Mouse (Mus musculus) midbrain, embryonic 14.5 days (tissue): Measurements from ENCODE around the gene Dpf3. TPM values are rescaled to one million over a fixed set of nuclear protein-coding genes. Genes with fewer than 3 reads are reported as not detected.
A peak's percentile ranks its signal among the peaks of the same experiment; 100 is the strongest.

Experiments used
- ATAC-seq: fragments of 200-750 bp; cut with Nextera tagmentation; 2 replicates; pipeline ENCODE4 v1.8.0; 2017; ENCODE audit warnings: moderate number of reproducible peaks, moderate library complexity; ENCODE audit not compliant: low FRiP score, low TSS enrichment
- DNase-seq: peaks from one replicate; pipeline ENCODE4 v3.0.0-alpha.2; 2015
- H3K27ac ChIP-seq: fragments of 300-500 bp; sonication (generic); replicated peaks from 2 replicates; pipeline ENCODE4 v1.5.1; 2014; ENCODE audit warnings: mild to moderate bottlenecking, low read depth, low read length, moderate library complexity
- H3K27me3 ChIP-seq: fragments of 300-500 bp; sonication (generic); 2 replicates; pipeline ENCODE4 v1.6.1; 2014; ENCODE audit warnings: low read length, control low read depth, mixed read lengths; ENCODE audit not compliant: control insufficient read depth, insufficient read depth
- H3K36me3 ChIP-seq: fragments of 300-500 bp; sonication (generic); 2 replicates; pipeline ENCODE4 v1.6.1; 2014; ENCODE audit warnings: low read length, control low read depth; ENCODE audit not compliant: control insufficient read depth, insufficient read depth
- H3K4me1 ChIP-seq: fragments of 300-500 bp; sonication (generic); 2 replicates; pipeline ENCODE4 v1.6.1; 2014; ENCODE audit warnings: mild to moderate bottlenecking, antibody characterized with exemption, low read length, control low read depth; ENCODE audit not compliant: control insufficient read depth, insufficient read depth
- H3K4me2 ChIP-seq: fragments of 300-500 bp; sonication (generic); 2 replicates; pipeline ENCODE4 v1.6.1; 2014; ENCODE audit warnings: mild to moderate bottlenecking, low read length, moderate library complexity
- H3K4me3 ChIP-seq: fragments of 300-500 bp; sonication (generic); replicated peaks from 2 replicates; pipeline ENCODE4 v1.5.1; 2014; ENCODE audit warnings: low read depth, low read length
- H3K9ac ChIP-seq: fragments of 300-500 bp; sonication (generic); replicated peaks from 2 replicates; pipeline ENCODE4 v1.6.1; 2014; ENCODE audit warnings: mild to moderate bottlenecking, low read length, moderate library complexity
- H3K9me3 ChIP-seq: fragments of 300-500 bp; sonication (generic); 2 replicates; pipeline ENCODE4 v1.6.1; 2016; ENCODE audit warnings: low read length, control low read depth, mixed read lengths; ENCODE audit not compliant: control insufficient read depth
- WGBS: fragments of 180-500 bp; shearing (Covaris S2); extraction: QIAGEN DNeasy Blood & Tissue Kit; methylation state at CpG from one replicate; pipeline ENCODE4 v1.1.7; 2014; 5-methylcytosine and 5-hydroxymethylcytosine counted together
- polyA plus RNA-seq: library from polyadenylated mRNA; unstranded; fragments of >200 nt; fragmentation: Nextera tagmentation; extraction: Ambion mirVana; gene quantifications from 2 replicates; pipeline ENCODE4 v1.2.1, GENCODE M21; 2014

The Dpf3 gene
- polyA plus RNA-seq, 1 experiment from 2014 or later, result 30.1 TPM

GRCm38 (mm10) chr12:83349736-83350135 is 137.8 kb downstream of the Dpf3 start:
- no peaks in the 10 kb centered on the region for H3K4me1 ChIP-seq
- H3K27ac ChIP-seq, result no peak overlapping the region
- H3K36me3 ChIP-seq, result no peaks in the 10 kb centered on the region
- H3K4me2 ChIP-seq, result no peak overlapping the region
- no peak overlapping the region for H3K4me3 ChIP-seq
- WGBS, result 89% methylated on average over 5 of the region's 5 CpGs
- H3K9ac ChIP-seq, result no peak overlapping the region
- H3K27me3 ChIP-seq, result no peaks in the 10 kb centered on the region
- ATAC-seq (no peak), DNase-seq (no peak)
- H3K9me3 ChIP-seq, result no peaks in the 10 kb centered on the region

GRCm38 (mm10) chr12:83348246-83348645 is 139.3 kb downstream of the Dpf3 start:
- Histone ChIP-seq H3K9me3 (no peaks in the 10 kb centered on the region), H3K9ac (no peak overlapping the region), H3K4me2 (no peak overlapping the region), H3K27ac (no peak overlapping the region), H3K36me3 (no peaks in the 10 kb centered on the region), H3K4me3 (no peak overlapping the region), H3K4me1 (no peaks in the 10 kb centered on the region), H3K27me3 (no peaks in the 10 kb centered on the region)
- no peak for DNase-seq
- WGBS, result 79% methylated on average over 3 of the region's 3 CpGs
- ATAC-seq, result no peak

GRCm38 (mm10) chr12:83342875-83343185 is 144.7 kb downstream of the Dpf3 start:
- WGBS, result 60% methylated on average over 4 of the region's 4 CpGs
- Histone ChIP-seq H3K4me3 (no peak overlapping the region), H3K4me2 (no peak overlapping the region), H3K4me1 (peaks cover 21% of the 10 kb centered on the region), H3K9ac (no peak overlapping the region), H3K36me3 (no peaks in the 10 kb centered on the region), H3K9me3 (no peaks in the 10 kb centered on the region), H3K27me3 (no peaks in the 10 kb centered on the region), H3K27ac (peak overlapping the region; percentile 32; the same call in 1 of the 2 replicates)
- ATAC-seq (no peak), DNase-seq (no peak)

- H3K27me3 ChIP-seq, result no peaks in the 10 kb centered on the region
- DNase-seq (no peak), ATAC-seq (no peak)
- no peaks in the 10 kb centered on the region for H3K9me3 ChIP-seq
- H3K4me2 ChIP-seq, result no peak overlapping the region
- peak overlapping the region; percentile 32; the same call in 1 of the 2 replicates for H3K27ac ChIP-seq
- H3K4me3 ChIP-seq, result no peak overlapping the region
- H3K9ac ChIP-seq, result no peak overlapping the region
- no peaks in the 10 kb centered on the region for H3K36me3 ChIP-seq
- peaks cover 27% of the 10 kb centered on the region for H3K4me1 ChIP-seq
- 62% methylated on average over 15 of the region's 15 CpGs for WGBS
These were observed 145.3 kb downstream of the Dpf3 start for GRCm38 (mm10) chr12:83342035-83342874.

- ATAC-seq, result no peak
- 85% methylated on average over 4 of the region's 4 CpGs for WGBS
These were observed 146.6 kb downstream of the Dpf3 start for GRCm38 (mm10) chr12:83340960-83341359.

GRCm38 (mm10) chr12:83338345-83338744 is 149.2 kb downstream of the Dpf3 start:
- Histone ChIP-seq H3K9me3 (no peaks in the 10 kb centered on the region), H3K4me2 (no peak overlapping the region), H3K4me3 (no peak overlapping the region), H3K9ac (no peak overlapping the region), H3K27me3 (no peaks in the 10 kb centered on the region), H3K36me3 (no peaks in the 10 kb centered on the region), H3K4me1 (peaks cover 39% of the 10 kb centered on the region), H3K27ac (peak overlapping the region; percentile 81)
- no peak for DNase-seq
- no peak for ATAC-seq
- 58% methylated on average over 1 of the region's 1 CpGs for WGBS

More at GRCm38 (mm10) chr12:83340960-83341359, 146.6 kb downstream of the Dpf3 start:
- Histone ChIP-seq H3K36me3 (no peaks in the 10 kb centered on the region), H3K27me3 (no peaks in the 10 kb centered on the region), H3K27ac (no peak overlapping the region), H3K9me3 (no peaks in the 10 kb centered on the region), H3K4me3 (no peak overlapping the region), H3K4me2 (no peak overlapping the region), H3K4me1 (peaks cover 38% of the 10 kb centered on the region), H3K9ac (no peak overlapping the region)
- DNase-seq, result no peak

- no peak overlapping the region for H3K4me3 ChIP-seq
- no peaks in the 10 kb centered on the region for H3K9me3 ChIP-seq
- H3K9ac ChIP-seq, result no peak overlapping the region
- DNase-seq (peak; percentile 68), ATAC-seq (peak; percentile 48; the same call in 1 of the 2 replicates)
- H3K4me1 ChIP-seq, result peaks cover 39% of the 10 kb centered on the region
- no peaks in the 10 kb centered on the region for H3K36me3 ChIP-seq
- peak overlapping the region; percentile 81 for H3K27ac ChIP-seq
- H3K27me3 ChIP-seq, result no peaks in the 10 kb centered on the region
- peak overlapping the region; percentile 28; the same call in 1 of the 2 replicates for H3K4me2 ChIP-seq
- WGBS, result 15% methylated on average over 7 of the region's 7 CpGs
These were observed 149.8 kb downstream of the Dpf3 start for GRCm38 (mm10) chr12:83337776-83338149.

- Histone ChIP-seq H3K9ac (0 out of 2 replicates have a peak overlapping the region, but pooled peaks have one; percentile 4), H3K36me3 (no peaks in the 10 kb centered on the region), H3K27me3 (no peaks in the 10 kb centered on the region), H3K4me3 (no peak overlapping the region), H3K4me2 (peak overlapping the region; percentile 28), H3K27ac (peak overlapping the region; percentile 81), H3K4me1 (peaks cover 36% of the 10 kb centered on the region), H3K9me3 (no peaks in the 10 kb centered on the region)
- DNase-seq (peak; percentile 69), ATAC-seq (peak; percentile 55; the same call in 1 of the 2 replicates)
- WGBS, result 16% methylated on average over 13 of the region's 13 CpGs
These were observed 150.3 kb downstream of the Dpf3 start for GRCm38 (mm10) chr12:83337077-83337775.
